Mouse (Mus musculus): ENCODE measurements at regions not wholly inside any gene's neighbourhood (a gene's known extent, or its start where the extent isn't known, plus 50 kb on each side); places are given as distances from the start of the nearest gene placed in this dataset.

- no peak for DNase-seq (ENCODE audit: low read depth, low spot score)
Measured at GRCm38 (mm10) chr12:26244701-26245100, 170.4 kb downstream of the Rnf144a start.

GRCm38 (mm10) chr12:26227557-26228020 lies 187.5 kb downstream of the Rnf144a start:
- no peak for DNase-seq (ENCODE audit: low read depth, low spot score)

DNA sequence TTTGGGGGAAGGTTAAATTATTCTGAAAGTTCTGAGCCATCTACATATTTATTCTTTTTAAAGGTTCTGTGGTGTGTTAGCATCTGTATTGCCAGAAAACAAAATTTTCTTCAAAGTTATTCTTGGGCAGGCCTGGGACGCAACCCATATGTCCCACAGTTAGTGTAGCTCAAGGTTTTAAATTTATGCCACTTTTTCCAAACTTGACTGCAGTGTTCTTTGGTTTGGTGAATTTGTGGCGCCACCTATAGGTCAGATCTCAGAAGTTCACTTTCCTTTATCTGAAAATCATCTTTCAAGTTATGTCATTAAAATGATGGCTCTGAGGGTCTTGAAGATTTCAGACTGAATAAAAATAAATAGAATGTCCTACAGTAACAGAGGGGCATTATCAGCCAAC lies 188.7 kb downstream of the Rnf144a start:
- peak; percentile 40 for DNase-seq (ENCODE audit: low read depth, low spot score)

DNA sequence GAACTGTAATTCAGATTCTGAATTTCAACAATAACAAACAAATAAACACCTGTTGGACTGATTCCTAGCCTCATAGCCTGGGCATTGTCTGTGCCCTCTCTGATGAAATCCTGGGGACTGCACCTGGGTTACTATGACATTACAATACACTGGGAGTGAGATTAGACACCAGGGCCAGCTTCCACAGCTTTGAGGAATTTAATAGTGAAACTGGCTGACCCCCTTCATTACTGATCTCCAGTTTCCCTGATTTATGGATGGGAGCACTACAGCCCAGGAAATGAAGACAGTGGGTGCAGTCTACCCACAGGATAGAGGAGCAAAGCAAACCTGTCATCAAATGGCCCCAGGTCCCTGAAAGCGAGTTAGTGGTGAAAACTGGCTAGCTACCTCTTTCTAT lies 202.6 kb downstream of the Rnf144a start:
- DNase-seq (ENCODE audit: low read depth, low spot score): no peak

- DNase-seq (ENCODE audit: low read depth, low spot score): no peak
Measured at GRCm38 (mm10) chr12:26211423-26211822, 203.6 kb downstream of the Rnf144a start.

DNA sequence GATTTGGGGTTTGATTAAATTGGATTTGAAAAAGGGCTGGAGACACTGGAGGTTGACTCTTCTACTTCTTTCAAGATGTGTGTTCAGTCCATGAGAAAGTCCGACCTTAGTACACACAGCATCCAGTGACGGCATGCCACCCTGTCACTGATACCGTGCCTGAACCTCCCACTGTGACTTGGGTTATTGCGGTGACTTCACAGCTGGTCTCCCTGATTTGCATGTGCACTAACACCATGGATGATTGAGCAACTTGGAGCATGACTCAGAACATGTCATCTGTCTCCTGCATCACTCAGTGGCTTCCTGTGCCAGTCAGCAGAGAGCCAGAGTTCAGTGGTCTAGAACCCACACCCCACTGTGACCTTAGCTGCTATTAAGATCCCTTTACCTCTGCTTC lies 208.3 kb downstream of the Rnf144a start:
- DNase-seq (ENCODE audit: low read depth, low spot score): no peak

- DNase-seq (ENCODE audit: low read depth, low spot score): no peak
Measured at GRCm38 (mm10) chr12:26206036-26206435, 209.0 kb downstream of the Rnf144a start.

- DNase-seq (ENCODE audit: low read depth, low spot score): no peak
Measured at GRCm38 (mm10) chr12:26191982-26192576, 223.0 kb downstream of the Rnf144a start.

DNA sequence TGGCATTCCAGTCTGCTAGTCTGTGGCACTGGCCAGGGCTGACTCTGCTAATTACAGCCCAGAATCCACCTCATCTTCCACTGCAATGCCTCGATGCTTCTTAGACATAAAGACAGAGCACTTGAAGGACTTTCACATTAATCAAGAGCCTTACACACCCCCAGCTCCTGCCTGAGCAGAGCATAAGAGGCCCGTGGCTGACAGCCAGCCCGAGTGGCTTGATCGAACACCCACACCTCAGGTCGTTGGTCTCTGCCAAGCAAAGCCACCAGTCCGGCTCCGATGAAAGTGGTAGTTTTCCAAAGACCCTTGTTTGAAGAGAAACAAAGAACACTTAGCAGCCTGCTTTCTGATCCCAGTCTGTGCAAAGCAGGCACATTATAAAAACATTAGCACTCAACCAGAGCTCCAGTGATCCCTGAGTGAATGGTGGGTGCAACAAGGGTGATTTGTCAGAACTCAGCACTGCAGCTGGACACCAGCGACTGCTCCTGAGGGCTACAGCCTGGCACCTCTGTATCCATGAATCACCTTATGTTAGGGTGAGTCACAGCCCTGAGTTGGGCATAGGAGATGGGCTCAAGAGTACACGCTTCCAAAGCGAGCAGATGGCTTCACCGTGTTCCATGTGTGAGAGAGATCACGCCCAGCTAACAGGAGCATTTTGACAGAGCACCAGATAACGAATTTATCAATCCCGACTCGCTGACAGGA lies 223.6 kb downstream of the Rnf144a start:
- DNase-seq (ENCODE audit: low read depth, low spot score): no peak

GRCm38 (mm10) chr12:26188996-26189395 lies 226.1 kb downstream of the Rnf144a start:
- no peak for DNase-seq (ENCODE audit: low read depth, low spot score)

DNA sequence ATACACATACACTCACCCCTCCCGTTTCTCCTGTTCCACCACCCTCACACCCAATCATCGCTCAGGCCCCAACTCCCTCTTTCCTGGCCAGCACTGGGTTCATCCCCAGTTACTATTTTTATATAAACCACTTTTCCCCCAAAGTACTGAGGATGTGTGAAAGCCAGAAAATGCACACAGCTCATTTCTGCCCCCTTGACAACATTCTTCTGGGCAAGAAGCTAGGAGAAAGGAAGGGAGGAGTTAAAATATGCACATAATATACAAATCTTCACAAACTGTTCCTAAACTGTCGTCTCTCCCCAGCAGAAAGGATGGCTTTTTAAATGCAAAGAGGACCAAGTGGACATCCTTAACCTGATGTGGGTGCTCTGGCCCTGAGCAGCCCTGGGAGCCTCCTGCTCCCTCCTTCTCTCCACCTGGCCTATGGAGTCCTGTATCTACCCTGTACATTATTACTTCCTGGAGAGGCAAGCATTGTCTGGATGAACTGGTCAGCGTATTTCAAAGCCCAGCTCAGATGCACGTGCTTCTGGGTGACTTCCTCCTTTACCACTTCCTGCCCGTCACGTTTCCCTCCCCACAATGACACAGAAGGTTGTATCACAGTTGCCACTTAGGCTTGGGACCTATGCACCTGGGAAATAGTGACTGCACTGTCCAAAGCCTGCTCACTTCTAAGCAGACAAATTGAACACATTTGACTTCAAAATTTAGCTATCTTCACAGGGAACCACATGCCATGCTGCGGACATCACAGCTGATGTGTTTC lies 227.8 kb downstream of the Rnf144a start:
- no peak for DNase-seq (ENCODE audit: low read depth, low spot score)

- DNase-seq (ENCODE audit: low read depth, low spot score): no peak
Measured at GRCm38 (mm10) chr12:26184701-26185460, 230.2 kb downstream of the Rnf144a start.

- DNase-seq (ENCODE audit: low read depth, low spot score): no peak
Measured at GRCm38 (mm10) chr12:26183021-26183420, 232.0 kb downstream of the Rnf144a start.

DNA sequence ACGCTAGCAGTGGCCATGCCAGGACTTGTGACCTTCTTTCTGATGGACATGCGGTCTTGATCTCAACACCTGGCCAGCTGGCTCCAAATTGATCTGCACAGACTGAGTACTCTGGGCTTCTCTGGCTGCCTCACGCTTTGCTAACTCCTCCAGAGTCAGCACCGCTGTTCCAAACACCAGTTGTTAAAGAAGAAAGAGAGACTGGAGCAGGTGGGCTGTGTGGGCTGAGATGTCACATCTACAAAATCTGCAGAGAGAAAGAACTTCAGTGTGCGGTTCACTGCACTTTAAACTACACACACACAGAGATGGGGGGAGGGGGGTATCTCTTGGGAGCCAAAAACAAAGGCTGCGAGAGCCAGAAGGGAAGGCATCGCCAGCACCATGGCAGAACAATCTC lies 234.2 kb downstream of the Rnf144a start:
- DNase-seq (ENCODE audit: low read depth, low spot score): no peak

DNA sequence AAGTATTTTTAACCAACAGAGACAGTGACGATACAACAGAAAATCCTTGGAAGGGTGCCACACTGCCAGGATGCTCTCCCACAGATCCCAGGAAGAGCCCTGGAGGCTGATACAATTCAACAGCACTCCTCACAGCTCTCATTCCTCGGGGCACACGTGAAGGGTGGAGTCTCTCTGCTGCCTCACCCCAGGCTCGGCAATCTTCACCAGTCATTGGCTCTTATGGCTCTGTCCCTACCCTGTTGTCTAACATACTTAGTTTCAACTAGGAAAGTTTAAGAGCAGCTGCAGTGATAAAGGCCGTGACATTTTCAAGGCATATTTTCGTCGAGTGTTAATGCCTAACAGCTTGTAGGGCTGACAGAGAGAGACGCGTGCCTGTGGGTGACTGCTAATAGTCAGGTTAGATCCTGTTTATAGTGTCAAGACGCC lies 238.8 kb downstream of the Rnf144a start:
- no peak for DNase-seq (ENCODE audit: low read depth, low spot score)

DNA sequence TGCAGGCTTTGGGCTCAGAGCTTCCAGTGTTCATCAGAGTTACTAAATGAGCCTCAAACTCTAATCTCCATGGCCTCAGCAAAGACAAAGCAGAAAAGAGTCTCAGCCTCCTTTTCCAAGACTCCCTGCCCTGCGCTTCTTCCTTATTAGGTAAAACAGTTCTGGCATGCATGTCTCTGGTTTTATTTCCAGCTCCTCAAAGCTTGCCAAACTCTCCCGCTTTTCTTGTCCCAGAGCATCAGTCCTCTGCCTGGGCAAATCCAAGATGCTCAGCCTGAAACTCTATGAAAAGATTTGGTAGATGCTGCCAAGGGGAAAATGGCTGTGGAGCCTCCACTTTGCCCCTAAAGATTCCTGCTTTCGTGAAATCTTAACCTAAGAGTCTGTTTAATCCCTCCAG lies 251.6 kb downstream of the Rnf144a start:
- no peak for DNase-seq (ENCODE audit: low read depth, low spot score)

- DNase-seq (ENCODE audit: low read depth, low spot score): no peak
Measured at GRCm38 (mm10) chr12:26160861-26161615, 254.0 kb downstream of the Rnf144a start.

- DNase-seq (ENCODE audit: low read depth, low spot score): no peak
Measured at GRCm38 (mm10) chr12:26152992-26153391, 262.1 kb downstream of the Rnf144a start.

DNA sequence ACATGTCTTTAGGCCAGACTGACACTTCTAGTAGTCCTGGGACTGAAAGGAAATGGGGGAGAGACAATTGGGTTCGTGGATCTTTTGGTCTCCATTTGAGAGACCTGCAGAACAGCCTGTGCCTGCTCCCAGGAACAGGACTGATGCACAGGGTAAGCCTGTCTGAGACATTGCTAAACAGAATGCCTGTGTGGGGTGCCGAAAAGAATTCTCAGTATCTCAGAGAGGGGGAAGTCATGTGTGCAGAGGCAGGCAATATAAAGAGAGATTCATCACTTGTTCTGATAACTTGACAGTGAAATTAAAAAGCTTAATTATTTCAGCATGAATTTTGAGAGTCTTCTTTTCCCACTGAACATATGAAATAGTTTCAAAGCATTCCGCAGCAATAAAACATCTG lies 268.7 kb downstream of the Rnf144a start:
- DNase-seq (ENCODE audit: low read depth, low spot score): no peak

GRCm38 (mm10) chr12:26145085-26145714 lies 269.9 kb downstream of the Rnf144a start:
- no peak for DNase-seq (ENCODE audit: low read depth, low spot score)

DNA sequence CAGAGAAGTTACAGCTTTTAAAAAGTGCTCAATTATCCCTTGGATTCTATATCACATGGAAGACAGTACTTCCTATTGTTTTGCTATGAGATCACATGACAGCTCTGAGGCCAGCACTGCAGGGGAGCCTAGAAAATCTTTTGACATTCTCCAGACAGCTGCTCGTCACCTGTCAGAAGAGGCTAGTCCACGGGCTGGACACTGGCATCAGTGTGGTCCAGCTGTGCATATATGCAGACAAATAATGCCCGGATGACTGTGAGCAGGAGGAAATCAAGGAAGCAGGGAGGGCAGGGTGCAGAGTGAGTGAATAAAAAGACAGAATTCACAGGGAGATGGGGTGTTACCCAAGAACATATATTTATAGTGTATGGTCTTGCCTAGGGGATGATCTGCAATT lies 270.4 kb downstream of the Rnf144a start:
- no peak for DNase-seq (ENCODE audit: low read depth, low spot score)

Measured in ZHBTc4 (cell line).